Mouse (Mus musculus): Measurements from ENCODE around the gene Ccdc185.
A peak's percentile ranks its signal among the peaks of the same experiment; 100 is the strongest.

The Ccdc185 gene

GRCm38 (mm10) chr1:182735891-182736290 lies 13.1 kb downstream of the Ccdc185 start:
- no peak for DNase-seq

- no peak for DNase-seq
Observed at GRCm38 (mm10) chr1:182732695-182733094, 16.3 kb downstream of the Ccdc185 start.

GRCm38 (mm10) chr1:182729002-182729401 lies 20.0 kb downstream of the Ccdc185 start:
- peak; percentile 56 for DNase-seq

- DNase-seq = peak; percentile 32
Observed at GRCm38 (mm10) chr1:182727541-182727940, 21.4 kb downstream of the Ccdc185 start.

- no peak for DNase-seq
Observed at GRCm38 (mm10) chr1:182714236-182714935, 34.6 kb downstream of the Ccdc185 start.

- no peak for DNase-seq
Observed at GRCm38 (mm10) chr1:182711360-182711933, 37.5 kb downstream of the Ccdc185 start.

GRCm38 (mm10) chr1:182707459-182707858 lies 41.5 kb downstream of the Ccdc185 start:
- DNase-seq = no peak

GRCm38 (mm10) chr1:182704882-182705281 lies 44.1 kb downstream of the Ccdc185 start:
- DNase-seq = no peak

GRCm38 (mm10) chr1:182699392-182700347 lies 49.3 kb downstream of the Ccdc185 start:
- no peak for DNase-seq

Data from layer of hippocampus, adult 9-11 months (tissue).